Mouse (Mus musculus) neural tube, embryonic 12.5 days (tissue): ENCODE measurements around the gene Slc6a1. TPM values are rescaled to one million over a fixed set of nuclear protein-coding genes. Genes with fewer than 3 reads are reported as not detected.

Source experiments
- ATAC-seq: fragments of 200-750 bp; cut with Nextera tagmentation; 2 replicates; pipeline ENCODE4 v1.8.0; 2017; ENCODE audit warnings: low read depth, mild to moderate bottlenecking, moderate TSS enrichment, moderate library complexity; ENCODE audit not compliant: low FRiP score
- H3K27ac ChIP-seq: fragments of 300-500 bp; sonication (generic); 2 replicates; pipeline ENCODE4 v1.5.1; 2016
- H3K27me3 ChIP-seq: fragments of 300-500 bp; sonication (generic); replicated peaks from 2 replicates; pipeline ENCODE4 v1.6.1; 2016; ENCODE audit warnings: mild to moderate bottlenecking
- H3K36me3 ChIP-seq: fragments of 300-500 bp; sonication (generic); 2 replicates; pipeline ENCODE4 v1.6.1; 2016; ENCODE audit warnings: mild to moderate bottlenecking
- H3K4me1 ChIP-seq: fragments of 300-500 bp; sonication (generic); 2 replicates; pipeline ENCODE4 v1.6.1; 2016
- H3K4me2 ChIP-seq: fragments of 300-500 bp; sonication (generic); replicated peaks from 2 replicates; pipeline ENCODE4 v1.6.1; 2016; ENCODE audit warnings: mild to moderate bottlenecking
- H3K4me3 ChIP-seq: fragments of 300-500 bp; sonication (generic); 2 replicates; pipeline ENCODE4 v1.5.1; 2016
- H3K9ac ChIP-seq: fragments of 300-500 bp; sonication (generic); 2 replicates; pipeline ENCODE4 v1.6.1; 2016; ENCODE audit warnings: mild to moderate bottlenecking
- H3K9me3 ChIP-seq: fragments of 300-500 bp; sonication (generic); 2 replicates; pipeline ENCODE4 v1.6.1; 2016; ENCODE audit warnings: mild to moderate bottlenecking
- WGBS: fragments of 180-500 bp; shearing (Covaris S2); methylation state at CpG from one replicate; pipeline ENCODE4 v1.1.7; 2016; 5-methylcytosine and 5-hydroxymethylcytosine counted together
- polyA plus RNA-seq: library from polyadenylated mRNA; unstranded; fragments of >200 nt; fragmentation: Nextera tagmentation; extraction: Ambion mirVana; gene quantifications from 2 replicates; pipeline ENCODE4 v1.2.1, GENCODE M21; 2016

The Slc6a1 gene
- polyA plus RNA-seq, 1 experiment from 2014 or later: 32.4 TPM

DNA sequence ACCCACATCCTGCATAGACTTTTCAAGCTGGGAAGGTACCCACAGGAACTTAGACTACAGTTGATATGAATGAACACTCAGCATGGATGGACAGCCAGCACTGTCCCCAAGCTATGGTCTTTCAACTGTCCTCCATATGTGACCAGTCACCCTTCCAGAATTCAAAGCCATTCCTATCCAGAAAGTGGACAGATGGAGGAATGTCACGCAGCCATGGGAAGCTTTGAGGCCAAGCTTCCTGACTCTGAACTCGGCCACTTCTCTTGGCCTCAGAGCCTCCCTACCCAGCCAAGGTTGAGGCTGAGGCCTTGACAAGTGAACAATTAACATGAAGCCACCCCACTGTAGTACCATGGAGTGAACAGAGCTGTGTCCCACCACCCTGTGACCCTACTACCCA, 12.8 kb upstream of the Slc6a1 start:
- H3K4me1 ChIP-seq: peaks cover 32% of the 10 kb centered on the region
- H3K9me3 ChIP-seq: no peaks in the 10 kb centered on the region
- no peak overlapping the region for H3K4me2 ChIP-seq
- H3K36me3 ChIP-seq: no peaks in the 10 kb centered on the region
- WGBS: 88% methylated on average over 2 of the region's 2 CpGs
- ATAC-seq: no peak
- H3K27me3 ChIP-seq: no peaks in the 10 kb centered on the region
- no peak overlapping the region for H3K27ac ChIP-seq
- H3K4me3 ChIP-seq: no peak overlapping the region
- H3K9ac ChIP-seq: no peak overlapping the region

DNA sequence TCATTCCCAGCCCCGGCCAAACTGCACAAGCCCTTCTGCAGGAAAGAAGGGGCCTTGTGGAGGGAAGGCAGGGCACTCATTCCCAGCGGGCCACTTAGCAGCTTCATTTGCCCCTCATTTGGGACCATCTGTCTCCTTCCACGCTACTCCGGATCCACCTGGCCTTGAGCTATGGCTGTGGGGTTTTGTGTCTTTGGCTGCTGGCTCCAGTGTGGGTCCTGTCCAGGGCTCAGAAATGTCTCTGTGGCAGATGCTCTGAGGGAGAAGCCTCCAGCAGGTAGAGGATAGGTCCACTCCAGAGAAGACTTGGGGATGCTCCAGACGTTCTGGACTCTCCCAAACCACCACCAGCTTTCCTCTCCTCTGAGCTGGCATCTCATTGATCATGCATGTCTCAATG, 11.6 kb upstream of the Slc6a1 start:
- 55% methylated on average over 5 of the region's 5 CpGs for WGBS

DNA sequence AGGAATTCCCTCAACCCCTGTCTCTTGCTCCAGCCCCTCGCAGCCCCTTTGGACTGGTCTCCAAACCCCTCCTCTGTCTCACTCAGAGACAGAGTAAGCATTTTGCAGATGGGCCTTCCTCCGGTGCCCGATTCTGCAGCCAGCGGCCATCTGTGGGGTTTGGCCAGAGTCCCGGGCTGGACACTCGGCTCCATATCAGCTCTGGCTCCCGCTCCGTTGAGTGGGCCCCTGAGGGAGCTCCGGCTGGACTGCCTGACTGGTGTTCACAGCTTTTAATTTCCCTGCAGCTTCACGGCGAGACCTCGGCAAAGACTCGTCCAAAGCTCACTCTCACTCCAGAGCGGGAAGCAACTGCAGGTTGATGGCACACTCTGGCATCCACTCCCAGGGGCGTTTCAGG, 10.2 kb upstream of the Slc6a1 start:
- no peak for ATAC-seq

More for the DNA sequence above, 11.6 kb upstream of the Slc6a1 start:
- no peak overlapping the region for H3K4me2 ChIP-seq
- H3K27me3 ChIP-seq: no peaks in the 10 kb centered on the region
- H3K9me3 ChIP-seq: no peaks in the 10 kb centered on the region
- ATAC-seq: no peak
- H3K9ac ChIP-seq: no peak overlapping the region
- no peak overlapping the region for H3K4me3 ChIP-seq
- H3K27ac ChIP-seq: no peak overlapping the region
- no peaks in the 10 kb centered on the region for H3K36me3 ChIP-seq
- H3K4me1 ChIP-seq: peaks cover 29% of the 10 kb centered on the region

GRCm38 (mm10) chr6:114273997-114274728, 8.3 kb upstream of the Slc6a1 start:
- no peak overlapping the region for H3K27ac ChIP-seq
- no peak overlapping the region for H3K4me2 ChIP-seq
- WGBS: 46% methylated on average over 14 of the region's 14 CpGs

More for the DNA sequence above, 10.2 kb upstream of the Slc6a1 start:
- Histone ChIP-seq H3K27ac (no peak overlapping the region), H3K4me2 (no peak overlapping the region), H3K36me3 (no peaks in the 10 kb centered on the region), H3K27me3 (peaks cover 7% of the 10 kb centered on the region; the same call in 1 of the 2 replicates), H3K4me3 (no peak overlapping the region), H3K4me1 (peaks cover 29% of the 10 kb centered on the region), H3K9ac (no peak overlapping the region), H3K9me3 (no peaks in the 10 kb centered on the region)
- 82% methylated on average over 15 of the region's 15 CpGs for WGBS

DNA sequence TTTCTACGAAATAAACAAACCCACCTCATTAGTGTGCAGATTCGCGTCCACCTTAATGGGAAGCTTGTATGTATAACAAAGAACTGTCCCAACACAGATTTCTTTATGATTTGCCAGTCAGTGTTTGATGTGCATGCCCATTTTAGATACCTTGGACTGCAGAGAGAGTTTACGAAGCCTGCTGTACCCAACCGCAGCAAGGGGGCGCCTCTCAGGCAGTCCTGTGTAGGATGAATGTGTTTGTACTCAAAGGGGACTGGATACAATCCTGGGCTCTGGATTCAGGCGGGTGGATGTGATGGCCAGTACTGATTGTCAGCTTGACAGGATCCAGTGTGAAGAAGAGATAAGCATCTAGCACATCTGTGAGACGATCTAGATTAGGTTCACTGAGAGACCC, 6.6 kb upstream of the Slc6a1 start:
- H3K4me1 ChIP-seq: peaks cover 22% of the 10 kb centered on the region
- H3K9me3 ChIP-seq: no peaks in the 10 kb centered on the region
- no peak for ATAC-seq
- H3K4me3 ChIP-seq: no peak overlapping the region
- no peaks in the 10 kb centered on the region for H3K36me3 ChIP-seq
- H3K9ac ChIP-seq: no peak overlapping the region
- WGBS: 68% methylated on average over 8 of the region's 8 CpGs
- no peak overlapping the region for H3K4me2 ChIP-seq
- peaks cover 7% of the 10 kb centered on the region; the same call in 1 of the 2 replicates for H3K27me3 ChIP-seq
- H3K27ac ChIP-seq: no peak overlapping the region

More at GRCm38 (mm10) chr6:114273997-114274728, 8.3 kb upstream of the Slc6a1 start:
- H3K27me3 ChIP-seq: peaks cover 7% of the 10 kb centered on the region; the same call in 1 of the 2 replicates
- ATAC-seq: peak; percentile 63
- no peak overlapping the region for H3K4me3 ChIP-seq
- H3K9ac ChIP-seq: no peak overlapping the region
- H3K4me1 ChIP-seq: peaks cover 22% of the 10 kb centered on the region
- no peaks in the 10 kb centered on the region for H3K36me3 ChIP-seq
- H3K9me3 ChIP-seq: no peaks in the 10 kb centered on the region

GRCm38 (mm10) chr6:114283278-114283770, 889 bp downstream of the Slc6a1 start:
- H3K4me1 ChIP-seq: peaks cover 13% of the 10 kb centered on the region; the same call in 1 of the 2 replicates
- no peak overlapping the region for H3K27ac ChIP-seq
- peaks cover 45% of the 10 kb centered on the region for H3K27me3 ChIP-seq
- peak overlapping the region; percentile 75 for H3K9ac ChIP-seq
- H3K4me3 ChIP-seq: peak overlapping the region; percentile 44
- 13% methylated on average over 8 of the region's 8 CpGs for WGBS
- peak overlapping the region; percentile 63 for H3K4me2 ChIP-seq
- no peaks in the 10 kb centered on the region for H3K36me3 ChIP-seq
- ATAC-seq: 0 out of 2 replicates have a peak, but pooled peaks have one; percentile 5
- no peaks in the 10 kb centered on the region for H3K9me3 ChIP-seq

- Histone ChIP-seq H3K27ac (no peak overlapping the region), H3K27me3 (peaks cover 45% of the 10 kb centered on the region), H3K4me2 (peak overlapping the region; percentile 63), H3K4me3 (peak overlapping the region; percentile 44), H3K4me1 (peaks cover 19% of the 10 kb centered on the region), H3K9me3 (no peaks in the 10 kb centered on the region), H3K9ac (peak overlapping the region; percentile 75), H3K36me3 (no peaks in the 10 kb centered on the region)
- WGBS: 42% methylated on average over 10 of the region's 10 CpGs
- no peak for ATAC-seq
These were observed 1.7 kb downstream of the Slc6a1 start for GRCm38 (mm10) chr6:114283927-114284703.

DNA sequence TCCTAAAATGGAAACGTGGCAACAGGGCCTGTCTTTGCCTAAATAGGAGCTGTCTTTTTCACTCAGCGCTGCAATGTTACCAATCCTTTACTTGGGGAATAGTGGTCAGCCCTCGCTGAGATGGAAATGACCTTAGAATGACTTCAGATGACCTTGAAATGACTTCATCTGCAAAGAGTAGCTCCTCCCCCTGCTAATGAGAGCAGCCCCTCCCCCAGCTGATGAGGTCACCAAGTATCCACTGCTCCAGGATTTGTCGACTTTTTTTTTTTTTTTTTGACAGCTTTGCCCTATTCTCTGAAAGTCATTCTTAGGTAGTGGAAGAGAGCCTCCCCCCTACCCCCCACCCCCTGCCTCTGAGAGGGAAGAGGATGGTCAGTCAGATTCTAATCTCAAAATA, 3.0 kb downstream of the Slc6a1 start:
- Histone ChIP-seq H3K4me2 (peak overlapping the region; percentile 63; the same call in 1 of the 2 replicates), H3K9me3 (no peaks in the 10 kb centered on the region), H3K4me3 (no peak overlapping the region), H3K4me1 (peaks cover 32% of the 10 kb centered on the region), H3K36me3 (no peaks in the 10 kb centered on the region), H3K27ac (no peak overlapping the region), H3K27me3 (peaks cover 45% of the 10 kb centered on the region), H3K9ac (no peak overlapping the region)
- 29% methylated on average over 4 of the region's 4 CpGs for WGBS
- no peak for ATAC-seq

- no peak overlapping the region for H3K27ac ChIP-seq
- ATAC-seq: no peak
- WGBS: 9% methylated on average over 7 of the region's 7 CpGs
- no peaks in the 10 kb centered on the region for H3K36me3 ChIP-seq
- 0 out of 2 replicates have a peak overlapping the region, but pooled peaks have one; percentile 16 for H3K4me2 ChIP-seq
- peaks cover 58% of the 10 kb centered on the region for H3K4me1 ChIP-seq
- no peak overlapping the region for H3K4me3 ChIP-seq
- no peaks in the 10 kb centered on the region for H3K9me3 ChIP-seq
- peak overlapping the region; percentile 1; the same call in 1 of the 2 replicates for H3K9ac ChIP-seq
- H3K27me3 ChIP-seq: peaks cover 16% of the 10 kb centered on the region
These were observed 6.7 kb downstream of the Slc6a1 start for GRCm38 (mm10) chr6:114289106-114289505.

DNA sequence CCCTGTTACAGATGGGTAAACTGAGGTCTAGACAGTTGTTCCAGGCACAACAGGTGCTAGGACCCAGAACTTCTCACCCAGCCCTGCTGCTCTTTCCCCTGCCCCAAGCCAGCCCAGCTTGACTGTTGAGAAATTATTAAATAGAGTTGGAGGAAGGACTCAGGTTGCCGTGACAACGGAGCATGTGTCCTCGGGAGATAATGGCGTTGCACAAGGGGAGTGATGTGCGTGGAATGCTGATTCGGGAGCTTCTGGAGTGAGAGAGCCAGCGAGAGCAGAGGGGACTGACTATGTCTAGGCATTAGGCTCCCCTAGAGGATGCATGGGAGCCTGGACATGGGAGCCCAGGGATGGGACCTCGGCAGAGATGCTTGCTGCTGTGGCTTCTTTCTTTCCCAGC, 7.7 kb downstream of the Slc6a1 start:
- 0 out of 2 replicates have a peak, but pooled peaks cover 9% of the 10 kb centered on the region for H3K27me3 ChIP-seq
- H3K9me3 ChIP-seq: no peaks in the 10 kb centered on the region
- H3K36me3 ChIP-seq: no peaks in the 10 kb centered on the region
- peak overlapping the region; percentile 47 for H3K27ac ChIP-seq
- peak overlapping the region; percentile 38 for H3K4me2 ChIP-seq
- WGBS: 18% methylated on average over 8 of the region's 8 CpGs
- no peak overlapping the region for H3K4me3 ChIP-seq
- peaks cover 56% of the 10 kb centered on the region for H3K4me1 ChIP-seq
- no peak overlapping the region for H3K9ac ChIP-seq
- ATAC-seq: peak; percentile 91

DNA sequence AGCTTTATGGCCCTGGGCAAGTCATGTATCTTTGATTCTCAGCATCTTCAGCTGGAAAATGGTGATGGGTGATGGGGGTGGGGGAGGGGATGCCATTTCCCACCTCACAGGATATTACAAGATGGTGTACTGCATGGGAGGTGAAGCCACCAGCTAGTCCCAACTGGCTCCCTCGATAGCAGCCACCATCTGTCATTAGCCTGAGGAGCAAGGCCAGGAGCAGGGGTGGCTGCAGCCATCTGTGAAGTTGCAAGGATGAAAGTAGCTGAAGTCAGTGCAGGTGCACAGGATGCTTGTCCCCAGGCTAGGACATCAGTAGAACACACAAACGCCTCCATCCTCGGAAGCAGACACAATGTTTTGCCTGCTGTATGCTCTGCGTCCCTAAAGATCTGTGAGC, 8.5 kb downstream of the Slc6a1 start:
- H3K27ac ChIP-seq: no peak overlapping the region
- no peaks in the 10 kb centered on the region for H3K9me3 ChIP-seq
- peak overlapping the region; percentile 38; the same call in 1 of the 2 replicates for H3K4me2 ChIP-seq
- WGBS: 51% methylated on average over 4 of the region's 4 CpGs
- no peak overlapping the region for H3K9ac ChIP-seq
- ATAC-seq: 0 out of 2 replicates have a peak, but pooled peaks have one; percentile 38
- H3K27me3 ChIP-seq: 0 out of 2 replicates have a peak, but pooled peaks cover 9% of the 10 kb centered on the region
- no peaks in the 10 kb centered on the region for H3K36me3 ChIP-seq
- H3K4me1 ChIP-seq: peaks cover 56% of the 10 kb centered on the region
- H3K4me3 ChIP-seq: no peak overlapping the region

GRCm38 (mm10) chr6:114291396-114291795, 9.0 kb downstream of the Slc6a1 start:
- Histone ChIP-seq H3K4me2 (no peak overlapping the region), H3K27me3 (0 out of 2 replicates have a peak, but pooled peaks cover 9% of the 10 kb centered on the region), H3K9me3 (no peaks in the 10 kb centered on the region), H3K36me3 (no peaks in the 10 kb centered on the region), H3K9ac (no peak overlapping the region), H3K4me1 (peaks cover 60% of the 10 kb centered on the region), H3K4me3 (no peak overlapping the region), H3K27ac (no peak overlapping the region)
- WGBS: 55% methylated on average over 5 of the region's 5 CpGs
- no peak for ATAC-seq
